Mouse (Mus musculus) frontal cortex, postnatal 14 days (tissue): ENCODE measurements at regions not wholly inside any gene's neighbourhood (a gene's known extent, or its start where the extent isn't known, plus 50 kb on each side); places are given as distances from the start of the nearest gene placed in this dataset.
"Not testable (repeated sequence)": the region's sequence is repeated elsewhere in the genome, so short reads cannot be mapped to it uniquely, and the experiment has no call there.

Source experiments
- DNase-seq, 2 experiments: peaks; one replicate each; pipeline ENCODE4 v3.0.0; 2022; ENCODE audit warnings: low spot score in 2 of 2

DNA sequence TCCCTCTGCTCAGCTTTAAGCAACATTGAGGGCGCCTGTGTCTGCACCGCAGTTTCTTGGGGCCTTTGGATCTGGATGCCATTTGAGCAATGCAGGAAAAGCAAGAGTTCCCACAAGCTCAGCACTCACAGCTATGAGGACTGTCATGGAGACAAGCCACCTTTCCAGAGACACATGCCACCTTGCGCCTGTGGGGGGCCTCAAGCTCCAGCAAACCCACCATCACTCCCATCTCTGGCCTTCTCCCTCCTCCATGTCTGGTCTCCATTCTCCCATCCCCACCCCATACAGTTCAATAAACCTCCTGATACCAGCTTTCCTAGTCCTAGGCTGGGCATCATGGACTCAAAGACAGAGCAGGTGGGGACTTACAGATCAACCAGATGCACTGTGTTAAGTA is 97.8 kb downstream of the Wdr11 start:
- no peak for DNase-seq

DNA sequence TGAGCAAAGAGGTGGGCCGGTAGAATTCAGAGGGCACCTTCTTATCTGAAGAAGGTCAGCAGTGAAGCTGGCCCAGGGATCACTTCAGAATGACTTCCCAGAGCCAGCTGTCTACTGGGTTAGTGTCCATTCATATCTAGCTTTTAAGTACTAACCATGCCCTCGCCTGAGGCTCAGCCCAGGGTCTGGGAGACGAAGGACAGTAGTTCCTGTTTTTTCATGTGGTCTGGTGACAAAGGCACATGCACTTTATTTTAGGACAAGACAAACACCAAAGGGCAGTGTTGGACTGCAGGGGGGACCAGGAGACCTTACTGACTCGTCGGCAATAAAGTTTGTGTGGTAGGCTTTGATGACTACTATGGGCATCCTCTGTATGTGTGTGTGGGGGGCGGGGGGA is 99.2 kb downstream of the Wdr11 start:
- DNase-seq = no peak

GRCm38 (mm10) chr7:129691619-129692071 is 100.0 kb downstream of the Wdr11 start:
- no peak for DNase-seq

- no peak for DNase-seq
Observed at GRCm38 (mm10) chr7:129693635-129694034, 102.0 kb downstream of the Wdr11 start.

DNA sequence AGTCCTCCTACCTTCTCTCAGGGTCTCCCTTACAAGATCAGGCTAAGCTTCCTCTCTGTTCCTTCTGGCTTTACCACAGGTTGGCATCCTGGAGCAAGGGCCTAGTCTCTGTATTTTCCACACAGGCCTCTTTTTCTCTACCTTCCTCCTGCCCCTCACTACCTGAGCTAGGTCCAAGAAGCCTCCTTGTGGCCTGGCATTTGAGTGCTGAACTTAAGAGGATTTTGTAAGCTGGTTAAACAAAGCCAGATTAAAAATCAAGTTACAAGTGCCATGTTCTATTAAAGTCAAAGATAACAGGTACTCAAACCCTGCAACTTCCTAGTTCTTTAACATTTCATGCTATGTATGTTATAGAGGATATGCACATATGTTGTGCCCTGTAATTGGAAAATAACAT is 102.5 kb downstream of the Wdr11 start:
- no peak for DNase-seq

DNA sequence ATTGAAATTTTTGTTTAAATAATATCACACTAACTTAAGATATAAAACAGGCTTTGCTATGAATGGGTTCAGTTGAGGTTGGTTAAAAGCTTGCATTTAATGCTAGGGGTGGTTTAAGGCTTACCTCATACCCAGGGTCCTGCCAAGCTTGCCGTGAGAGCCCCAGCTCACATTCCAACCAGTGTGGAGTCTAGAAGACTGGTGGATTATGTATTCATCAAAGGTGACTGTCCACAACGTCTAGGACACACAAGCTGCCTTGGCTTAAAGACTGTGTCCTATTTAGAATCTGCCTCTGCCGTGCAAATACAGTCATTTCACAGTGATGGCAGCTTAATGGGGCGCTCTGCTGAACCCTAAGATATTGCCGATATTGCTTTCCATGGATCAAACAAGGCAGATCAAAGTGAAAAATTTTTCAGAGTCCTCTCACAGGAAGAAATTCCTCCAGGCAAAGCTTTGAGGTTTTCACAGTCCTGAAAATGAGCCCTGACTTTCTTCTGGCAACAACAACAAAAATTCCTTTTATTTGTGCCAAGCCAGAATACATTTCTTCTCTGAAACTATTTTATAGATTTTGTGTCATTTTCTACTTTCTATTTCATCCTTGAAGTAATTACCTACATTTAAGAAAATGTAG is 108.4 kb downstream of the Wdr11 start:
- DNase-seq = no peak

DNA sequence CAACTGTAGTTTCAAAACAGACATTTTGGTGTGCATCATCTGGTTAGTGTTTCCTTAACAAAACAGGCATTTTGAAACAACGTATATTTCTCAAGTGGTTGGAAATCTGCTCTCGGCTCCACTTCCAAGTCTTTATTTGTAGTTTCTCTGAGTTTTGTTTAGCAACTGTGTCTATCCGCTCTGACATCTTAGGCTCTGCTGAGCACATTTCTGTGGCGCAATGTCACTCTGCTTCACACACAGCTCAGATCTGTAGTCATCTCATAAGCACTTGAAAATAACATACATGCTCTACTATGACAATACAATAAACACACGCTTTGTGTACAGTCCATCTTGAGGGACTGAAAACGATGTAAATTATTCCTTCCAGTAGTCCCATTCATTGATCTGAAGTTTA is 135.9 kb downstream of the Wdr11 start:
- no peak for DNase-seq

DNA sequence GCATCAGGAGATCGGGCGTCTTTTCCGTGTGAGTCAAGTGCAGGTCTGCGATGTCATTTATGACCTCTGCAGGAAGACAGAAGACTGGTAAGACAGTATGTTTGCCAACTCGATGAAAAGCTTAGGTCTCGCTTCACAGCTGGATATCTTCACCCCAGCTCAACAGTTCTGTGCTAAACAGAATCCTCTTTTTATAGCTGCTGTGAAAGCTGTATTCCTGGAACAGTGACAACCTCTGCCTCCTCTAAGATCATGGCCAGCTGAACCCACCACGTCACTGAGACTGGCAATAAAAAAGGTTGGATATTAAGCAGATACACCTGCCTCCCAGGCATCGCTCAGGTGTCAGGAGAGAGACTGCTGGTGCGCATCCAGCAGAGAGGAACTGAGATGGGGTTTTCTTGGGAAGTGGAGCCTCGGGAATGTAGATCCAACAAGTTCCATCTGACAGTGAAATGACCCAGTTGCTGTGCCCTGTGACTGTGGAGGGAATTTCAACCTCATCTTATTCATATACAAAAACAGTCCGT is 138.1 kb downstream of the Wdr11 start:
- no peak for DNase-seq

DNA sequence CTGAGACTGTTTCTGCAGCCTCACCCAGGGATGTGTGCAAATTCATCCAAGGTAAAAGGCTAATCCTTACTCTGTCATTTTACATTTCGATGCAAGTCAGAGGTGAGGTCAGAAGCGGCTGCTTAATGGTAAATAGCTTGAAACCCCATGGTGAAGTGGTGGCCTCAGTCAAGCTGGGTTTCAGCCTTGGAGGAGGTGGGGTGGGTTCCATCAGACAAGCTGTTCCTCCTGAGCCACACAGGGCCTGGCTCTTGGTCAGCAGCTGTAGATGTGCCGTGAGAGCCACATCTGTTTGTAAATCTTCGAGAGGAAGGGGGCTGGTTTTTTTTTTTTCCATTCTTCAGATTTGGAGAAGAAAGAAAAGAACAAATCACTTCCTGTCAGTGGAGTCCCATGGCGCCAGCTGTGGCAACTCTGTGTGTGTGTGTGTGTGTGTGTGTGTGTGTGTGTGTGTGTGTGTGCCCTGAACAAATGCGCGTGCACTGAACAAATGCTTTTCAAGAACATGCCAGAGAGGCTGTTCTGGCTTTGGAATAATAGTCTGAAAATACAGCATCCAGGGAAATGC is 139.2 kb downstream of the Wdr11 start:
- DNase-seq = no peak

GRCm38 (mm10) chr7:129742657-129743056 is 151.0 kb downstream of the Wdr11 start:
- DNase-seq = no peak

- no peak for DNase-seq
Observed at GRCm38 (mm10) chr7:129743955-129744666, 152.4 kb downstream of the Wdr11 start.

DNA sequence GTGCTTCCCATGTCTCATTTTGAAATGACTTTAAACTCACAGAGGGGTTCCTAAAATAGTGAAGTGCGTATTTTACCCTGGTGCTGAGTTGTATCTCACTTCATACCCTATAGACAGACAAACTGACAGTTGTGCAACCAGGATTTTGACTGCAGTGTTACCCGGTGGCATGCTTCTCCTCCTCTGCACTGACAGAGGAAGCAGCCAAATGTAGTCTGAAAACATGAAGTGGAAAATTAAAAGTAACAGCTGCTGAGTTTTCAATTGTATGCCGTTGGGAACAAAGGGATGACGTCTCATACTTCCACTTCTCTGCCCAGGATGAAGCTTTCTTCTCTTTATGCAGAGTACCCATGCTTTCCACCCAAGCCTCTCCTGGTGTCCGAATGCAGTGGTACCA is 155.0 kb downstream of the Wdr11 start:
- no peak for DNase-seq

- DNase-seq = no peak
Observed at GRCm38 (mm10) chr7:129750936-129751335, 159.3 kb downstream of the Wdr11 start.

DNA sequence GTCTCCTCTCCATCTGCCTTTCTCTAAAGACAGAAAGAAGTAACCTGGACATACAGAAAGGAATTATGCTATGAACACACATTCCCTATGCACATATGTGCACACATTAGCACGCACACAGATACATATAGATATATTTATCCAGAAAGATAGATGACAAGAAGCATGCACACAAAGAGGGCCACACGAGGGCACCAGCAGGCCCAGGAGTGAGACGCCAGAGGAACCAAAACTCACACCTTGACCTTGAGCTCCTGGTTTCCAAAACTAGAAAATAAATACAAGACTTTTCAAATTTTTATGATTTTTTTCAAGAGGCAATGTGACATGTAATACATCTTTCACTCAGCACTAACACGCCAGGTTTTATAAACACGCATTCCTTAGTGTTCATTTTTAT is 163.1 kb downstream of the Wdr11 start:
- DNase-seq = no peak

- DNase-seq = no peak
Observed at GRCm38 (mm10) chr7:129756138-129756537, 164.5 kb downstream of the Wdr11 start.

- no peak for DNase-seq
Observed at GRCm38 (mm10) chr7:129759848-129760247, 168.2 kb downstream of the Wdr11 start.

DNA sequence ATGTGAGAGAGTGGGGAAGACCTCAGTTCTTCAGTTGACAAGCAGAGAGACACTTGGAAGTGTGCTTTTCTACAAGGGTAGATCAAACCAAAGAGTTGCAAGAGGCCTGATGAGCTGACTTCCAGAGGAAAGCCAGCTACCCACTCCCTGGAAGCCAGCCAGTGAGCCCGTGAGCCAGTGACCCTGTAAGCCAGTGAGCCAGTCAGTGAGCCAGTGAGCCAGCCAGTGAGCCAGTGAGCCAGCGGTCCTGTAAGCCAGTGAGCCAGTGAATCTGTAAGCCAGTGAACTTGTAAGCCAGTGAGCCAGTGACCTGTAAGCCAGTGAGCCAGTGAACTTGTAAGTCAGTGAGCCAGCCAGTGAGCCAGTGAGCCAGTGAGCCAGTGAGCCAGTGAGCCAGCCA is 168.7 kb downstream of the Wdr11 start:
- no peak for DNase-seq

- DNase-seq = no peak
Observed at GRCm38 (mm10) chr7:129763754-129764153, 172.1 kb downstream of the Wdr11 start.

- DNase-seq = no peak
Observed at GRCm38 (mm10) chr7:129764456-129764970, 172.8 kb downstream of the Wdr11 start.

DNA sequence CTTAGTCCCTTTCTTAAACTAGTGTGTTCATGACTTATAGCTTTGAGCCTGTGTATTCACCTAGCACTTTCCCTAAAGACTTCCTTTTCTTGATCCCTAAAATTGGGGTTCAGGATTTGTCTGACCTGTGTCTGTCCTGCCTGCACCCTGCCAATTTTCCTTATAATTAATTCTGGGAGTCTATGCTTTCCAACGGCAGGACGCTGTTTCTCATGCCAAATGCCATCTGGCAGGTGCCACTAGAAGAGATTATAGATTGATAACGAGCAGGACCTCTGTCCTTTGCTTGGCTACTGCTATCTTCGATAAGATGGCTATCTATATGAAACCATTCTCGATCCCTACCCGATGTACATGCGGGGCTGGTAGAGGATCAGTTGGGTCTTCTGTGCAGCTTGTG is 174.0 kb downstream of the Wdr11 start:
- DNase-seq = no peak

GRCm38 (mm10) chr7:129766087-129766834 is 174.6 kb downstream of the Wdr11 start:
- DNase-seq = no peak

DNA sequence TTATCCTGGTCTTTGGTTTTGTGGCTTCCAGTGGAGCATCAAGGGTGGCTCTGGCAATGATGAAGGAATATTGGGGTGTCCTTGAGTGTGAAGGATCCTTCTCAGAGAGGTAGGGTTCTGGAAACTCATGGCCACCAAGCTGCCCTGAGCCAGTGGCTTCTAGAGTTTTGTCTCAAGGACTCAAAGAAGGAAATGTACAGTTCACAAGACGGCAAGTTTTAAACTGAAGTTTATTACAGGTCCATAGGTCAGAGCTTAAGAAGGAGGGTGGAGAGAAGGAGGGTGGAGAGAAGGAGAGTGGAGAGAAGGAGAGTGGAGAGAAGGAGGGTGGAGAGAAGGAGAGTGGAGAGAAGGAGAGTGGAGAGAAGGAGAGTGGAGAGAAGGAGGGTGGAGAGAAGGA is 178.0 kb downstream of the Wdr11 start:
- DNase-seq = not testable (repeated sequence)
